Mouse (Mus musculus) frontal cortex, postnatal 10 days (tissue): ENCODE data around the gene Erfe.

Source experiments
- DNase-seq, 2 experiments: peaks; one replicate each; pipeline ENCODE4 v3.0.0; 2022; ENCODE audit warnings: low spot score in 2 of 2, mixed read lengths in 1 of 2

The Erfe gene

DNA sequence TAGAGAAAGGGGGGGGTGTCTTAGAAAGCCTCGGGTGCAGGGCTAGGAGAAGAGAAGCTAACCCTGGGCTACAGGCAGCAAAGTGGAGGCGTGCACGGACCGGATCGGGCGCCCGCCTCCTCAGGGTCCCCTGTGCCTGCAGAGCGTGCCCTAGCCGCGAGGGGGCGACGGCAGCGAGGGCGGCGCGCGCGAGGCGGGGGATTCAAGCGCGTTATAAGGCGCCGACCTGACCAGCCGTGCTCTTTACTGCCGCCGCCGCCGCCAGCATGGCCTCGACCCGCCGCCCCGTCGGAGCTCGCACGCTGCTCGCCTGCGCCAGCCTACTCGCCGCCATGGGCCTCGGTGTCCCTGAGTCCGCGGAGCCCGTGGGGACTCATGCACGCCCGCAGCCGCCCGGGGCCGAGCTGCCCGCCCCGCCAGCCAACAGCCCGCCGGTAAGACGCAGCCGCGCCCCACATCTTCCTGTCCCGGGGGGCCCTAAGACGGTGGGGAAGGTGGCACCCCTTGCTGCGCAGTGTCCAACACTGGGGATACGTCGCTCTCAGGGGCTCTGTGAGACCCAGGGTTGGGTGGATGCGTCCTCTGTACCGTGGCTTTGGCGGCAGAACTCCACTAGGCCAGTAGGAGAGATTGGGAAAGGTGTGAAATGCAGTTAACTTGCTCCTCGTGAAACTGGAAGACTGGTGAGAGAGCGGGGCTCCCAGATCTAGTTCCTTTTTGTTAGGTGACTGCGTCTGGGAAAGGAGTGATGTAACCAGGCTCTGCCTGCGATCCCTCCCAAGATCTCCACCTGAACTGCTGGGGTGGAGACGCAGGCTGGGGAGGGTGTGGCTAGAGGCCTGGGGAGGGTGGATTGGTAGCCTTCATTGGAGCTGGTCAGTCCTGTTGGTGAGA is at the start of gene Erfe:
TSS of gene Erfe (plus strand) at position 216 of the 894 bp plus-strand sequence.
- DNase-seq, result peak in 1 of 2 experiments; percentile 54

- DNase-seq, result no peak
Observed at GRCm38 (mm10) chr1:91317656-91318055, 48.6 kb upstream of the Erfe start.

GRCm38 (mm10) chr1:91321760-91322438 is 44.3 kb upstream of the Erfe start, which contains the start of gene Espnl:
Gene Espnl (plus strand): TSS chr1:91322075.
- no peak for DNase-seq

GRCm38 (mm10) chr1:91324646-91325045 is 41.6 kb upstream of the Erfe start:
- DNase-seq, result no peak

DNA sequence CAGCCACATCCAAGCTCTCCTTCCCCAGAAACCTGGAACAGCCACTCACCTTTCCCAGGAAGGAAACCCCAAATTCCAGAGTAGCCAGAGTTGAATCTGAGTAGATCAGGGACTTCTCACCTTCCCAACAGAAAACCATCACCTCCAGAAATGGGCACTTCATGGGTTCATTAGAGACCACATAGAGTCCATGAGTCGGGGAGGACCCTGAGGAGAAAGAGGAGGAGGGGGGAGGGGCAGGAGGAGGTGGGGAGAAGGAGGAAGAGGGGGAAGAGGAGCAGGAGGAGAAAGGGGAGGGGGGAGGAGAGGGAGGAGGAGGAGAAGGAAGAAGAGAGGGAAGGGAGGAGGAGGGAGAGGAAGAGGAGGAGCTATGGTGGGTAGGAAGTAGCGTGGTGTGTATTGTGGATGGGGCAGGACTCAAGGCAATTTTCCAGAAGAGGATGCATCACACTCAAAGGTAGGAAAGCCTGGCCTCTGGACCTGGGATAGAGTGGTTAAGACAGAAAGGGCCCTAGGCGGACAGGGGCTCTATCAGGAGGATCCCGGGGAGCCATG is 40.7 kb upstream of the Erfe start:
- no peak for DNase-seq

DNA sequence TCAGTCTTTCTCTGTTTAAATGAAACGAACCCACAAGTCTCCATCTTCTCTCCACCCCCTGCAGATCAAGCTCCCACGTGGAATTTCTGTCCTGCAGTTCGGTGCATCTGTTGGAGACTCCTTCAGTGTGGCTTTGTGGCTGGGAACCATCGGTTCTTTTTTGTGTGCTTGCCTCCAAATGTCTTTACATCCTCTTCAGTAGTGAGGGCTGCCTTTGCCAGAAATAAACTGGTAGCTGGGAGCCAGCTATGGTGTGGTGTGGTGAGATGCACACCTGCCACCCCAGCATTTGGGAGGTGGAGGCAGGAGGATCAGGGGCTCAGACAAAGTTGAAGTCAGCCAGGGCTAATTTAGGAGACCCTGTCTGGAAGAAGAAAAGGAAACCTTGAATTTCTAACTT is 34.1 kb upstream of the Erfe start:
- DNase-seq, result no peak

- no peak for DNase-seq
Observed at GRCm38 (mm10) chr1:91333582-91333981, 32.6 kb upstream of the Erfe start.

GRCm38 (mm10) chr1:91337355-91337754 is 28.9 kb upstream of the Erfe start:
- no peak for DNase-seq

DNA sequence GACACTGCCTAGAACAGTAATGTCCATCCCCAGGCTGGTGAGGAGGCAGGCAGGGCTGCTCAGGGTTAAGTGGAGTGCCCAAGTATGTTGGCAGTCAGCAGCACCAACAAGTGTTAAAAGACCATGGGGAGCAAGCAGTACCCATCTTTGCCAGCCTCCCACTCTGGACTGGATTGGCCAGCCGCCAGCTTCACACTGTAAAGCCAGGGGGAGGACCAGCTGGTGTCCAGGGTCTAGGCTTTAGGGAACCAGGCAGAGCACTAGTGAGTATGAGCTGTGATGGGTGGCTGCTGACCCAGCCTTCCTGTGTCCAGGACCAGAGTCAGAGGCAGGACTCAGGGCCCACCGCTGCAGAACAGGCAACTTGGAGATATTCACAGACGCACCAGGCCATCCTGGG is 22.2 kb upstream of the Erfe start:
- no peak for DNase-seq

DNA sequence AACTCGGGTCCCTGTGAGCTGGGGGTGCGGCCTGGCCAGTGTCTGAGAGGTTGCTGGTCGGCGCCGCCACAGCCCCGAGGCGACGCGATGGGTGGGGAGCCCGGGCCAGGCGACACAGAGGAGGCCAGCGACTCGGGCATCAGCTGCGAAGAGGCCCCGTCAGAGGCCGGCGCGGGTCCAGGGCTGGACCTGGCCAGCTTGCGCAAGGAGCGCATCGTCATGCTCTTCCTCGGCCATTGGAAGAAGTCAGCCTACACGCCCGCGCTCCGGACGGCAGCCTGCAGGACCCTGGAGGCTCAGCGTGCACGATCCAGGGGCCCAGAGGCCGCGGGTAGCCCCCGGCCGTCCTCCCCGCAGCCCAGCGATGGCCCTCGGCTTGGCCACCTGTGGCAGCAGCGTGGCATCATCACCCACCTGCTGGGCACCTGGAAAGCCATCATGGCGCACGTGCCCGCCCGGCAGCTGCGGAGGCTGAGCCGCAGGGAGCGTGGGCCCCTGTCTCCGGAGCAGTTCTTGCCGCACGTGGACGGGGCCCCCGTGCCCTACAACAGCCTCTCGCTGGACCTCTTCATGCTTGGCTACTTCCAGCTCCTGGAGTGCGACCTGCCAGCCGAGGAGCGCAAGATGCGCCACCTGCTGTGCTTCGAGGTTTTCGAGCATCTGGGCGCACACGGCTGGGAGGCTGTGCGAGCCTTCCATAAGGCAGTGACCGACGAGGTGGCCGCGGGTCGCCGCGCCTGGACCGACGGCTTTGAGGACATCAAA is 21.1 kb upstream of the Erfe start:
- DNase-seq, result no peak

DNA sequence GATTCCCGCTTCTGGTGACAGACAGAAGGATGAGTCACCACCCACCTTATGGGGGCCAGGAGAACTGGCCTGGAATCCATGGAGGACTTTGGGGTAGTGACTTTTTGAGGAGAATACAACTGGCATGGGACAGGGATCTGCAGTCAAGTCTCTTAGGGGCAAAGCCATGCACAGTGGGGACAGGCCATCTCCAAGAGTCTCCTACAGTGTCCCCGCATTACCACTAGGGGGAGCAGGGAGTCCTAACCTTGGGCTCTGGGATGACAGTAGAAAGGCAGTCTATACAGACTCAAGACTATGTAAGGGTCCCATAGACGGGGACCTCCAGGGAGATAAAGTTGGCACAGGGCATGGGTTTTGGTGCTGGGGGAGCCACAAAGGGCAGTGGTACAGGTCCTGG is 19.3 kb upstream of the Erfe start:
- DNase-seq, result peak in 1 of 2 experiments; percentile 36

- DNase-seq, result no peak
Observed at GRCm38 (mm10) chr1:91350841-91351240, 15.4 kb upstream of the Erfe start, which contains the start of gene Klhl30. Gene Klhl30 (plus strand): TSS chr1:91351016.

DNA sequence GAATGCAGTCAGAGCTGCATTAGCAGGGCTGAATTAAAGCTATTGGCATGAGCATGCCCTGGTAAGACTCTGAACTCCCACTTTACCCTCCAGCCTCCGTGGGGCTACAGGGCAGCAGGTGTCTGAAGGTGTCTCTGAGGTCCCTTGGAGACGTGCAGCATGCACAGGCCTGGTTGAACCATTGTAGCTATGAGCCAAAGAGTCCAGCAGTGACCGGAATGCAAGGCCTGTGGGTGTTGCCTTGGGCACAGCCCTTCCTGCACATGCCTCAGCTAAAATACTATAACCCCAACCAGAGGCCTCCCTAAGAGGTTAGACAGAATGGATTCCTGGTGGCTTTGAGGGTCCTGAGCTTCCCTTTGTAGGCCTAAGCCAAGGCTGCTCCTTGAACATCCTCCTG is 15.0 kb upstream of the Erfe start:
- no peak for DNase-seq

- no peak for DNase-seq
Observed at GRCm38 (mm10) chr1:91352277-91352676, 14.0 kb upstream of the Erfe start.

DNA sequence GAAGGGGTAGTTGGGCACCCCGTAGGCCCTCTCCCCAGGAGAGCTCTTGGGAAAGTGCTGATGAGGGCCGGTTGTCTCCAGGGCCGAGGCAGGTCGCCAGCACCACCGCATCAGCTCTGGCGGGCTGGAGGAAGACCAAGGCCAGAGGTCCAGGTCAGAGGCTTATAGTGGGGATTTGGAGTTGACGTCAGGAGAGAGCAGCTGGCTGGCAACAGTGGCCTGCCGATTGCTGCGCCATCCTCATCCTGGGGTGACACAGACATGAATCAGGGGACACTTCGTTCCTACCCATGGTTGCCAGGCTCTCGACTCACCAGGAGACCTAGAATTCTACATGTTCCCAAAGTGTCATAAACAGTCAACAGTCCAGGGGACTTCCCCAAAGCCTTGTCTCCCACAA is 10.1 kb upstream of the Erfe start:
- no peak for DNase-seq

GRCm38 (mm10) chr1:91362113-91362512 is 4.1 kb upstream of the Erfe start:
- DNase-seq, result no peak

DNA sequence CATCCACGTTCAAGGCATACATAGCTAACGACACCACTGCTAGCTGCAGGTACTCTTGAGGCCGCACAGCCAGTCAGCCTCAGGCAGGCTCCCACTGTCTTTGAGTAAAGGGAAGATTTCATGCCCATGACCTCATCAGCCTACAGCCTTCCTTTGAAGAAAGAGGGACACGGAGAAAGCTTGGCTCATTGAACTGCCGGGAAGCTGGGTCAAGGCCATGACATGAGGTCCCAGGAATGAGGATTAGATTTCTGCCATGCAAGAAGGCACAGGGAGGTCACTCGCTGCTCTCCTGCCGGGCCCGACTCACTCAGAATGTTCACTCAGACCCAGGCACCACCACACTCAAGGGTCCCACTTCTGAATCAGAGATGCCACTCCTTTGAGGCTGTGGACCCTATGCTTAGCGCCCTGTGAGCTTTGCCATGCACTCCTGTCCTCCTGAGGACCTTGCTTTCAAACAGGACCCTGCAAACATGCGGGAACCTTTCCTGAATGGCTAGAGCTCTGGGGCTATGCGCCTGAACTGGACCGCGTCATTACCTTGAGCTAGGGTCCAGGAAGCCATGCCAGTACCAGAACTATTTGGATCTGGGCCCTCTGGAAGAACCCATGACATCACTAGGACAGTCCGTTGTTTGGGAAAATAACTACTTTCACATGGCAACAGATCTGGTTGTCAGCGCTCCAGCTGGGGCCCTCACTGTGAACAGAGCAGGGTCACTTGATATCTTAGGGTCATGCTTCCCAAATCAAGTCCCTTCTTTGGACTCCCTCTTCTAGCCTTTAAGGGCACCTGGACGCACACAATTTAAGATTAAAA is 1.2 kb upstream of the Erfe start:
- no peak for DNase-seq

DNA sequence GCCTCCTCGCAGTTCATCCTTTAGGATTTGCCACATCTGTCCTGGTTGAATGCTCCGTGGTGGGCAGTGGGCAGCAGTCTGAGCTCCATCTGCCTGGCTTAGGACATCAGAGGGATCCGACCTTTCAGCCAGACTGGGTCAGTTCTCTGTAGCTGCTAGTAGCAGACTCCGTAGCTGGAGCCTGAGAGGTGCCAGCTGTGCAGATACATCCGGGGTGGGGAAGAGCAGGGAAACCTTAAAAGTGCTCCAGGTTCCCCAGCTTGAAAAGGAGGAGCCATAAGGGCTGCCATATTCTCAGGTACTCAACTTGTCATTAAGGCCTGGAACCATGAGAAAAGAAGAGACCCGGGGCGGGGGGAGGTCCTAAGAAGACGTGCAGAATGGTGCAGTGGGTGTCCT is 415 bp upstream of the Erfe start:
- DNase-seq, result no peak

GRCm38 (mm10) chr1:91367295-91367694 is 1.1 kb downstream of the Erfe start:
- DNase-seq, result no peak

- DNase-seq, result no peak
Observed at GRCm38 (mm10) chr1:91369408-91369807, 3.2 kb downstream of the Erfe start.

DNA sequence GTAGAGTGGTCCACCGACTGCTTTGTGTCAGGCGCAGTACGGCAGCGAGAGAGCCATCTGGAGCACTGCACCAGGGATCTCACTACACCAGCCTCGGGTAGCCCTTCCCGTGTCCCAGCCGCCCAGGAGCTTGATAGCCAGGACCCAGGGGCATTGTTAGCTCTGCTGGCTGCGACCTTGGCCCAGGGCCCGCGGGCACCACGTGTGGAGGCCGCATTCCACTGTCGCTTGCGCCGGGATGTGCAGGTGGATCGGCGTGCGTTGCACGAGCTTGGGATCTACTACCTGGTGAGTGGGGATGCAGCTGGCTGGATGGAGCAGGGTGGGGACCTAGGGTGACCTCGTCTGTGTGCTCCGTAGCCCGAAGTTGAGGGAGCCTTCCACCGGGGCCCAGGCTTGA is 3.8 kb downstream of the Erfe start:
- no peak for DNase-seq
